Mouse (Mus musculus) thymus, adult 2 months (tissue): ENCODE results near the gene Mapkap1. TPM values are rescaled to one million over a fixed set of nuclear protein-coding genes. Genes with fewer than 3 reads are reported as not detected.

Experiments
- DNase-seq: peaks from one replicate; pipeline ENCODE4 v3.0.0; 2021
- H3K27ac ChIP-seq: fragments of 200-500 bp; 2 replicates; pipeline ENCODE4 v1.5.1; 2012; ENCODE audit warnings: low read length, control low read depth; ENCODE audit not compliant: control insufficient read depth, insufficient read depth
- H3K27me3 ChIP-seq: fragments of 200-500 bp; 2 replicates; pipeline ENCODE4 v1.6.1; 2012; ENCODE audit warnings: mild to moderate bottlenecking, low read length, moderate library complexity, mixed read lengths; ENCODE audit not compliant: control insufficient read depth, insufficient read depth
- H3K36me3 ChIP-seq: fragments of 200-500 bp; 2 replicates; pipeline ENCODE4 v1.6.1; 2012; ENCODE audit warnings: mild to moderate bottlenecking, low read length, moderate library complexity; ENCODE audit not compliant: control insufficient read depth, insufficient read depth
- H3K4me1 ChIP-seq: fragments of 200-500 bp; replicated peaks from 2 replicates; pipeline ENCODE4 v1.6.1; 2012; ENCODE audit warnings: low read length; ENCODE audit not compliant: control insufficient read depth, insufficient read depth
- H3K4me3 ChIP-seq: fragments of 200-500 bp; 2 replicates; pipeline ENCODE4 v1.5.1; 2012; ENCODE audit warnings: mild to moderate bottlenecking, low read length, control low read depth, moderate library complexity; ENCODE audit not compliant: control insufficient read depth, insufficient read depth
- CTCF ChIP-seq: fragments of 200-500 bp; IDR thresholded peaks from 2 replicates; pipeline ENCODE4 v1.5.1; 2012; ENCODE audit warnings: mild to moderate bottlenecking, control low read depth, low read length, moderate library complexity, borderline replicate concordance; ENCODE audit not compliant: control insufficient read depth, poor library complexity, insufficient read depth; ENCODE audit errors: extremely low read depth
- POLR2A ChIP-seq: fragments of 200-500 bp; IDR thresholded peaks from 2 replicates; pipeline ENCODE4 v1.6.1; 2012; ENCODE audit warnings: mild to moderate bottlenecking, low read length, control low read depth, moderate library complexity; ENCODE audit not compliant: control insufficient read depth, poor library complexity, insufficient read depth; ENCODE audit errors: extremely low read depth
- WGBS: fragments of 180-500 bp; shearing (Covaris S2); methylation state at CpG from one replicate; pipeline ENCODE4 v1.1.7; 2018; 5-methylcytosine and 5-hydroxymethylcytosine counted together
- polyA plus RNA-seq: library from polyadenylated mRNA; depleted of rRNA; stranded (reverse); fragments of >200 nt; gene quantifications from 2 replicates; pipeline ENCODE4 v1.2.3, GENCODE M21; 2012; rRNA removed

Gene Mapkap1
- polyA plus RNA-seq = 41.2 and 42.6 TPM in 2 replicates

DNA sequence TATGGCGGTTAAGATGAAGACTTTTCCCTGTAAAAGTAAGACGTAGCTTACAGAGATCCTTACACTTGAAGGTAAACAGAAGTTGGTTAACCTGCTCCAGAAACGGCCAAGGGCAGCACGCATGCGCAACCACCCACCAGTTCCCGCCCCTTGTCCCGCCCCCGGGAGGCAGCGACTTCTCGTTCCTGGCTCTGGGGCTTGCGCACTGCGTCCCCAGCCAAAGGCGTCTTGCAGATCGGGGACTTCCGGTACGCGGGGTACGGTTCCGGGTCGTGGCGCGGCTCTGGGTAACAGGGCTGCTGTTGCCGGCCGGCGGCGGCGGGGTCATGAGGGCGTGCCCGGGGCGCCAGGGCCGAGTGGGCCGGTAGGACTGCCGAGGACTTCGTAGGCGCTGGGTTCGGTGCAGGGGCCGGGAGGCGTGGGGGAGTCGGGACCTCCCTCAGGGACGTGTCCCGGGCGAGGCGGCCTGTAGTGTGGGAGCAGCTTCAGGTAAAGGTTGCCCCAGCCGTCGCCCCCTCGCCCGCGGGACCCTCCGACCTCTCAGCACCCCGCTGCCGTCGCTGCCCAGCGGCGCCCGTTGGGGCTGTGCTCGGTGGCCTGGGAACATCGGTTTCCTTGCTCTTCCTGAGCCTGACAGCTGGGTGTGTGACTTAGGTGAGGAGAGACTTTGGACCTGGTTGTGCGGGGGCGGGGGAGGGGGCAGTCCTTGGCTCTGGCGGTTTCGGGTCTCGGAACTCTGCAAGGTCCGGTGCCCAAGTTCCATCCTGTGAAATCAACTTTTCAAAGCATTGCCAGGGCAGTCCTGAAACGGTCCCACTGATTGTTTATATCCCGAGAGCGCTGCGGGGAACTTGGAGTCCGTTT is at the start of gene Mapkap1:
Gene Mapkap1 (plus strand): TSS at position 171 of the 864 bp plus-strand sequence.
- TF ChIP-seq CTCF (no peak; the same call in 1 of the 2 replicates), POLR2A (peak; percentile 72)
- DNase-seq = peak; percentile 98
- 1% methylated on average over 68 of the region's 68 CpGs for WGBS

DNA sequence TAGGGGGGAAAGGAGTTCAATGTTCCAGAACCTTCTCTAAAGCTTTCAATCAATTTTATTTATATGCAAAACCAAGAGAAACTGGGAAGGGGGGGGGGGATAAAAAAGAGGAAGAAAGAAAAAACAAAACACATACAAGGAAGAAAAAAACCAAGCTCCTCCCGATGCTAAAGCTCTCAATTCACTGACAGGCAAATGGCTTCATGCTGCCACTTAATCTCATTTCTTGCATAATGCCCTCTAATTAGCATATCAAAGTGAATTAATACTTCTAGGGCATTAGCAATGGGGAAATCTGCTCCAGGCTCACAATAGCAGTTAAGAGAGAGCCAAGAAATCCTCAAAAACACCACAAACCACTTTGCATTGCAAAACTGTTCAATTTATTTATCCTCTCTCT is 42.9 kb upstream of the Mapkap1 start:
- Histone ChIP-seq H3K27ac (no peak overlapping the region), H3K36me3 (no peaks in the 10 kb centered on the region), H3K4me1 (no peaks in the 10 kb centered on the region), H3K27me3 (peaks cover 3% of the 10 kb centered on the region), H3K4me3 (no peak overlapping the region)
- TF ChIP-seq POLR2A (no peak), CTCF (no peak)
- DNase-seq = no peak
- WGBS = 0% methylated on average over 1 of the region's 1 CpGs

More for the DNA sequence above, at the start of gene Mapkap1:
- H3K4me3 ChIP-seq = peak within 1 kb of the TSS; percentile 96
- no peak within 1 kb of the TSS for H3K27ac ChIP-seq
- peaks cover 4% of the 10 kb centered on the region for H3K4me1 ChIP-seq
- no peaks in the 10 kb centered on the region for H3K36me3 ChIP-seq
- no peaks in the 10 kb centered on the region for H3K27me3 ChIP-seq

DNA sequence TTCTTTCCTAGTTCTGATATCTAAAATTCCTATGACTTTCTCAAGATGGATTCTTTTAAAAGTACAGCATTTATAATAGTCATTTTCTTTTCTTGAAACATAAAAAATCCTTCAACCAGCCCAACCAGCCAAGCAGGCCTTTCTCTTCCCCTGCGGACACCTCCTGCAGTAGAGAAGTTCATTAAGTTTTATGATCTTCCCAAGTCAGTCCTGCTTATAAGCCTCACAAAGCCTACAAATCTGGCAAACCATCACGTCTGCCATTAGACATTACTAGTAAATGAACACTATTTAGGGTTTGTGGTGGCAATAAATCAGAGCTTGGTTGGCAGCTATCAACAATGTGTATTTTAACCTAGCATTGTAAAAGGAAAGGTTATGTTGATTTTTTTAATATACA is 39.5 kb upstream of the Mapkap1 start:
- Histone ChIP-seq H3K27ac (no peak overlapping the region), H3K36me3 (no peaks in the 10 kb centered on the region), H3K4me3 (no peak overlapping the region), H3K27me3 (peaks cover 16% of the 10 kb centered on the region), H3K4me1 (peaks cover 9% of the 10 kb centered on the region)
- DNase-seq = no peak
- TF ChIP-seq POLR2A (no peak), CTCF (no peak)
- 95% methylated on average over 2 of the region's 2 CpGs for WGBS

DNA sequence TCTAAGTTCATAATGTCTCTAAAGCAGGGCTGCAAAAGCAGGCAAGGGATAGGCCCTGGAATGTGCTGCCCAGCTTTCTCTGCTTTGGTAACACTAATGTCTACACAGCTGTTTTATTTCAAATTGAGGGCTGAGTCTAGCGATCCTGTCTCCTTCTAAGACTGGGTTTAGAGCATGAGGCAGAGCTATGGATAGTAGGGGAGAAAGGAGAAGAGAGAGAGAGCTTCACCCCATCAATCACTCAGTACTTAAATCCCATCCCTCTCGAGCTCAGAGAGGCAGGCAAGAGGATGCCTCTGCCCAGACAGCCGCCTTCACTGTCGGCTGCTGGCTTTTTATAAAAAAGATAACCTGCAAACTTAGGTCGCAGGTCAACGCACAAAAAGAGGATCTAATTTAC is 38.2 kb upstream of the Mapkap1 start:
- Histone ChIP-seq H3K27me3 (peaks cover 16% of the 10 kb centered on the region), H3K27ac (no peak overlapping the region), H3K4me1 (peaks cover 16% of the 10 kb centered on the region), H3K4me3 (no peak overlapping the region), H3K36me3 (no peaks in the 10 kb centered on the region)
- no peak for DNase-seq
- WGBS = 87% methylated on average over 6 of the region's 6 CpGs
- no peak for TF ChIP-seq POLR2A
- no peak for TF ChIP-seq CTCF

DNA sequence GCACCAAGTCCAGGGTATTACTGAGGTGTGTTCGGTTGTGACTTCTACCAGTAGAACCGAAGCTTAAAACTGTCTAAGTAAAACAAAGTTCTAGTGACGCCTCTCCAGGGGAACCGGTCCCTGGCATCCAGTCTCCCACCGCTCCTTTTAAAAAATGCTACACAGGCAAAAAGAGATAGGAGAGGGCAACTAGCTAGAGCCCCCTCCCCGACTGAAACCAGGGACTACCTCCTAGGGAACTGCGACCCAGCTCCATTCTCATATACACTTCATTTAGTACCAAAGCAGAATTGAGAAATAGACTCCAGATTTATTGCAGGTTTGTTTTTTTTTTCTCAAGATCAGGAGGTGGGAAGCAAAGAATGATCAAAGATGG is 36.2 kb upstream of the Mapkap1 start:
- 78% methylated on average over 7 of the region's 7 CpGs for WGBS
- Histone ChIP-seq H3K27ac (no peak overlapping the region), H3K36me3 (no peaks in the 10 kb centered on the region), H3K4me1 (peaks cover 16% of the 10 kb centered on the region), H3K4me3 (no peak overlapping the region), H3K27me3 (peaks cover 16% of the 10 kb centered on the region)
- no peak for DNase-seq
- no peak for TF ChIP-seq CTCF
- no peak for TF ChIP-seq POLR2A

DNA sequence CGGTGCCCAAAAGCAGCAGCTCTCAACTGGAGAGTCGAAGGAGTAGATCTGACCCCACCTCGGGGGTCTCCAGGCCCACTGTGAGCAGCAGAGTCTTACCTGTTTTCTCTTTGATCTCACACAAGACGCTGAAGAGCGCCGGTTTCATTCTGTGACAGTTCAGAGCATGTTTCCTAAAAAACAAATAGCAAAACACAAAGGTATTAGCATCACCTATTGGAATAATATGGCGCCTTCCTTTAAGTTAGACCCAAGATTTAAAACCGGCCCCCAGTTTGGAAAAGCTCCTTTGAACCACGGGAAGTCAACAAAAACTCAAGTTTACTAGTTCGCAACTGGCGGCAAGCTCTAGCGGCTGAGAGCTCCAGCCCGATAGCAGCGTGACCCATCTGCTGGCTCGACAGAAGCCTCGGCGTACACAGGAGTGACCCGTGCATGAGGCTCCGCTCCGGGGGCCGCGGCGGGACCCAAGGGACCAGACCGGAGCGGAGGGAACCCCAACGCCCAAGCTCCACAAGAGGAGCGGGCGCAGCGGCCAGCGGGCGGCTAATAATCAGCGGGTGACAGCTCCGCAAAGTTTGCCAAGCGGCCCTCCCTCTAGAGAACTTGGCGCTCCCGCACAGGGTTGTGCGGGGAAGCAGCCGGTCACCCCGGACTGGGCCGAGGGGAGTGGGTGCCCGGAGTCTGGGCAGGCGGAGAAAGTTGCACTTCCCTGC is 35.7 kb upstream of the Mapkap1 start:
- peak overlapping the region; percentile 75 for H3K4me3 ChIP-seq
- no peak overlapping the region for H3K27ac ChIP-seq
- peaks cover 16% of the 10 kb centered on the region for H3K4me1 ChIP-seq
- WGBS = 5% methylated on average over 42 of the region's 42 CpGs
- H3K36me3 ChIP-seq = no peaks in the 10 kb centered on the region
- DNase-seq = peak; percentile 18
- TF ChIP-seq CTCF = no peak
- TF ChIP-seq POLR2A = no peak
- H3K27me3 ChIP-seq = peaks cover 16% of the 10 kb centered on the region
